15 mouse cellular contexts compared by ENCODE assay signal in the genomic region with DNA sequence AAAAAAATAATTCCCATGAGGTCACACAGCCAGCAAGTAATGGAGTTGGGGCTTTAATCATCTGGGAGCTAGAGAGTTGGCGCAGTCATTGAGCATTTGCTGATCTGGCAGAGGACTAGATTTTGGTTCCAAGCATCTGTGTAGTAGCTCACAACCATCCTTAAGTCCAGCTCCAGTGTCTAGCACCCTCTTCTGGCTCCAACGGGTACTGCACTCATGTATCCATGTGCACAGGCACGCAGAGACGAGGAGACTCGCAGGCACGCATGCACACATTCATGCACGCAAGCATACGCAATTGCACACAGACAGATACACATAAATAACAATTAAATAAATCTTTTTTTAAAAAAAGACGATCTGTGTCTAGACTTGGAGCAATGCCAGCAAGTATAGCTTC.
DNase-seq lines count a peak whose midpoint lies in the region; ATAC-seq and TF ChIP-seq lines count a peak whose summit lies in the region.
"Had no signal": no experiment of that assay in that cellular context is flagged by ENCODE, and none has a peak within 500 bp of the region (broad histone marks: within the 10 kb centered on the region; RNA-seq: fewer than 3 reads in every experiment).

No protein-coding gene starts in this region.

- no peak overlapping the region for H3K4me3 ChIP-seq in kidney, postnatal 0 days (replicated peaks; ENCODE audit: low read depth, low read length)
- no peak overlapping the region for H3K4me3 ChIP-seq in testis, adult 2 months (ENCODE audit: control insufficient read depth, low read depth, low read length)
- H3K4me3 ChIP-seq: embryonic facial prominence, embryonic 12.5 days; heart, embryonic 13.5 days; lung, embryonic 15.5 days had no signal

- H3K36me3 ChIP-seq in kidney, postnatal 0 days (ENCODE audit: insufficient read depth, low read length), result no peaks in the 10 kb centered on the region
- H3K36me3 ChIP-seq in testis, adult 2 months (ENCODE audit: control insufficient read depth, insufficient read depth, low read length), result no peaks in the 10 kb centered on the region
- H3K36me3 ChIP-seq: embryonic facial prominence, embryonic 12.5 days; heart, embryonic 13.5 days; lung, embryonic 15.5 days had no signal

- WGBS in kidney, postnatal 0 days, result 92% methylated on average over 9 of the region's 9 CpGs

- no peak overlapping the region for H3K9ac ChIP-seq in kidney, postnatal 0 days (ENCODE audit: low read depth, low read length)
- H3K9ac ChIP-seq: embryonic facial prominence, embryonic 12.5 days; heart, embryonic 13.5 days; lung, embryonic 15.5 days had no signal

- no peaks in the 10 kb centered on the region for H3K4me1 ChIP-seq in kidney, postnatal 0 days (replicated peaks; ENCODE audit: insufficient read depth, low read length)
- no peaks in the 10 kb centered on the region for H3K4me1 ChIP-seq in testis, adult 2 months (ENCODE audit: control insufficient read depth, insufficient read depth, low read length)

- ATAC-seq in CD4-positive, CD25-positive, alpha-beta regulatory T cell, adult 4 months, result no peak
- no peak for ATAC-seq in kidney, postnatal 0 days (replicated peaks; ENCODE audit: low FRiP score, low read depth)
- ATAC-seq: activated CD4-positive, CD25-positive, alpha-beta regulatory T cell, adult 4 months; inflammation-experienced regulatory T-cells, adult 6 months had no signal

- H3K4me2 ChIP-seq in kidney, postnatal 0 days (ENCODE audit: low read length), result no peak overlapping the region
- H3K4me2 ChIP-seq: embryonic facial prominence, embryonic 12.5 days; heart, embryonic 13.5 days; lung, embryonic 15.5 days had no signal

- no peak for TF ChIP-seq POLR2A in testis, adult 2 months (IDR thresholded peaks at IDR 0.05; ENCODE audit: control insufficient read depth, low read depth, low read length)

- DNase-seq in CD4-positive, CD25-positive, alpha-beta regulatory T cell, adult 2 months (ENCODE audit: low read depth, low spot score), result peak; percentile 4
- DNase-seq in kidney, postnatal 0 days (ENCODE audit: low spot score), result no peak
- no peak for DNase-seq in kidney, adult 9 months
- DNase-seq in retina, embryonic 14.5 days (ENCODE audit: low spot score), result peak; percentile 43
- no peak for DNase-seq in retina, postnatal 1 day
- DNase-seq in T-cell, adult 2 months (ENCODE audit: low spot score), result no peak
- DNase-seq: cerebellum, adult 11 months; layer of hippocampus, postnatal 36 days had no signal

- no peak overlapping the region for H3K27ac ChIP-seq in kidney, postnatal 0 days
- H3K27ac ChIP-seq in testis, adult 2 months (ENCODE audit: control insufficient read depth, insufficient read depth, low read depth, low read length), result no peak overlapping the region
- H3K27ac ChIP-seq: embryonic facial prominence, embryonic 12.5 days; heart, embryonic 13.5 days; lung, embryonic 15.5 days had no signal

- TF ChIP-seq CTCF in kidney, postnatal 0 days (IDR thresholded peaks at IDR 0.05; ENCODE audit: low read depth), result peak; percentile 54; the same call in 1 of the 2 replicates
- TF ChIP-seq CTCF in testis, adult 2 months (IDR thresholded peaks at IDR 0.05; ENCODE audit: control insufficient read depth, insufficient read depth, insufficient replicate concordance, low read depth, low read length), result peak; percentile 86

- H3K27me3 ChIP-seq in kidney, postnatal 0 days (ENCODE audit: insufficient read depth, low read length), result no peaks in the 10 kb centered on the region
- no peaks in the 10 kb centered on the region for H3K27me3 ChIP-seq in testis, adult 2 months (ENCODE audit: control insufficient read depth, insufficient read depth, low read length)
- H3K27me3 ChIP-seq: embryonic facial prominence, embryonic 12.5 days; lung, embryonic 15.5 days had no signal

- H3K9me3 ChIP-seq in kidney, postnatal 0 days (replicated peaks; ENCODE audit: low read length), result no peaks in the 10 kb centered on the region

Comparison
In these comparisons a context has a peak if more than half of its experiments do, and no peak if none do; other contexts are left out.
1. DNase-seq: peak in CD4-positive, CD25-positive, alpha-beta regulatory T cell, adult 2 months (single experiment) and retina, embryonic 14.5 days (single experiment); none in kidney, postnatal 0 days (single experiment), kidney, adult 9 months (single experiment), retina, postnatal 1 day (single experiment) and T-cell, adult 2 months (single experiment).